Mouse (Mus musculus) lung, postnatal 36 days (tissue): ENCODE results near the gene Bmp7.

Experiments used
- DNase-seq: peaks from one replicate; pipeline ENCODE4 v3.0.0; 2022; ENCODE audit warnings: mixed read lengths

Gene Bmp7

GRCm38 (mm10) chr2:172939639-172940002, 500 bp downstream of the Bmp7 start:
- DNase-seq: no peak

DNA sequence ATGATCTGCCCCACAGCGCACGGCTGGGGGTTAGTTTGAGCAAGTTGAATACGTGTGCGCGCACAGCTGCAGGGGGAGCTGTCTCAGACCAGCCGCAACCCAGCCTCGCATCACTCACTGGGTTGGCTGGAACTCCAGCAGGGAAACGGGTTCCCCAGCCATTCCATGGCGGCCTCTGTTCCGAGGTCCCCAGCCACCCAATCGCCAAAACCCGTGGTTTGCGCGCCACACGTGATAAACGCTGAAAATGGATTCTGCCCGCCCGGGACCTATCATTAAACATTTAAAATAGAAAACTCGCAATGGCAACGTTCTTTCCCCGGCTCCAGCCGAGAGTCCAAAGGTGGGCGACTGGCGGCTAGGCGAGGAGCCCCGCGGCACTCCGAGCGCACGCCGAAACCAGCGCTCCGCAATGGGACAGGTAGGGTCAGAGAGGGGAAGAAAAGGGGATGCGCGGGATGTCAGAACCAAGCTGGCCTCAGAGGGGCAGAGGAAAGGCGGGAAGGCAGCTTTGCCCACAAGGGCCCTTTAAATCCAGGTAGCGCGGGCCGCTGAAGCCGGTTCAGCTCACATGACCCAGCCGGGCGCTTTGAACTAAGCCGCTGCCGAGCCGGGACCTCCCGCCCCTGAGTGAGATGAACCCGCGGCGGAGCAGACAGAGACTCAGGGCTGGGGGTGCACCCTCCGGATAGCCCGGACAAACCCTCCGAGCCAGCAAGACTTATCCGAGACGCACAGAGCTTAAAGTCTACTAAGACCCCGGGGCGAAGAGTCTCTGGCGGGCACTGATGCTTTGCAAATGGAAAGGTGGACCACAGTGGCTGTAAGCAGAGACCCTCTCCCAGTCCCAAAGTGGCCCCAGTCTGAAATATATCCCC, 1.1 kb downstream of the Bmp7 start:
- no peak for DNase-seq

GRCm38 (mm10) chr2:172937326-172938190, 2.6 kb downstream of the Bmp7 start:
- no peak for DNase-seq

GRCm38 (mm10) chr2:172936844-172937243, 3.3 kb downstream of the Bmp7 start:
- DNase-seq: no peak

DNA sequence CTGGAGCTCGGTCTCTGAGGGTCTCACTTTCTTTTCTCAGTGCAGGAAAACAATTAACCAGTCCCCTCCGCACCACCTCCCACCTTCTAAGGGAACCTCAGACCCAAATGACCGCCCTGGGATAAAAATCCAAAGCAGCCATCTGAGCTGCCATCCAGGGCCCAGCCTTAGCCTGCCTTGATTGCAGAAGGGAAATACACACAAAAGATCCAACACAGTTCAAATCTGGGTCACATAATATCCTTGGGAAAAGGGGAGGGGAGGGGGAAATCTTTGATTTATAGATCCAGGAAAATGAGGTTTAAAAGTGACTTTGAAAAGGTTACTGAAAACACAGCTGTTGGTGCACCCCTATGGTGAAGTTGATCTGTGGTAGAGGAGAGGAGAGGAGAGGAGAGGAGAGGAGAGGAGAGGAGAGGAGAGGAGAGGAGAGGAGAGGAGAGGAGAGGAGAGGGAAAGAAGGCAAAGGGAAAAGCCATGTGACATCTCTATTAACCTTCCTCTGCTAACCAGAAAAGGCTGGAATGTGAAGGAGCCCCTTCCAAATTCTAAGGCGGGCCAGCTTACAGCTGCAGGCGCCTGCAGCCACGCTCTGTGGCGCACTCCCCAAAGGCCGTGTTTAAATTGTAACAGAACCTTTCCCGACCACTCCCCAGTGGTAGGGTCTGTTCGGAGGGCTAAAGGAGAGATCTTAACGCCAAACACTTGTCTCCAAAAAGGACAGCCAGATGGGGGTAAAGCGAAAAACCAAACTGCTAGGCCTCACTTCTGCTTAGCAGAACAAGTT, 4.2 kb downstream of the Bmp7 start:
- DNase-seq: no peak

GRCm38 (mm10) chr2:172934891-172935740, 5.0 kb downstream of the Bmp7 start:
- DNase-seq: no peak

DNA sequence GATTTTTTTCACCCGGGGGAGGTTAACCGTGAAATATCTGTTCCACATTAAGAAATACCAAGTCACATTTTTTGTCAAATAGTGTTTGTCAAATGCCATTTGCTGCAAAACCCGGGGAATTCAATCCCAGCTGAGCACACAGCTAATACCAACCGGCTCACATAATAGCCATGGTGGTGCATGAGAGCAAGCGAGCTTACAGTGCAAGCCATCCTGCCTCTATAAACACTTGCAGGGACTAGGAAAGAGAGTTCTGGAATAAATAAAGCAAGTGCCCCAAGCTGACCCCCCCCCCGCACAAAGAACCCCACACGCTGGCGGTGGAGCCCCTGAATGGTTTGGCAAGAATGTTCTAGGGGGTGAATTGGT, 5.7 kb downstream of the Bmp7 start:
- no peak for DNase-seq

- peak; percentile 65 for DNase-seq
Observed at GRCm38 (mm10) chr2:172933631-172934419, 6.3 kb downstream of the Bmp7 start.

DNA sequence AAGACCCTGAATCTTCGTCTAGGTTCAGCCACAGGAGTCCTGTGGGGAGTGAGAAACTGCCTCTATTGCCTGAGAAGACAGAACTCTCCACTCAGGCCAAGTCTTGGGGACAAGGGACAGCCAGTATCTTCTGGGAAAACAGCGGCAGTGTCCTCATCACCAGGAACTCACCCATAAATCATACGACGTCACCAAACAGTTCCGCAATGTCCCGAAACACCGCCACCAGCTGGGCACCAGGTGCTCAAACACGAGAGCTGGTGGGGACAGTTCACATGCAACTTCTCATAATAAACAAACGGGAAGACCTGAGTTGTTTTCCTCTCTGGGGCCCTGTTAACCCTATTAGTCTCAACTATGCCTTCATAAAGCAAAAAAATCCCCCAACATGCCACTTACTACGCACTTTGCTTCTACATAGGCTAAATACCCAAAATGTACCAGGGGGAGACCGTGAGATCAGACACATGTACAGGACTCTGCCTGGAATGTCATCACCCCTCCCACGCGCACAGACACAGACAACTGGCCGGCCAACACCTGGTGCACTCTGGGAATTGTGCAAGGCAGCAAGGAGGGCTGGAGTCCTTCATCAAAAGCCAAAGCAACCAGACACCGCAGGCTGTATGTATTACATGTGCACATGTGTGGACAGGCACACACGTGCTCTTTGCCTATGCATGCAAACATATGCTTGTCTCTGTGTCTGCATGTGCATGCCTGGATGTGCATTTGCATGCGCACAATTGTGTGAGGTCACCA, 8.8 kb downstream of the Bmp7 start:
- DNase-seq: no peak

DNA sequence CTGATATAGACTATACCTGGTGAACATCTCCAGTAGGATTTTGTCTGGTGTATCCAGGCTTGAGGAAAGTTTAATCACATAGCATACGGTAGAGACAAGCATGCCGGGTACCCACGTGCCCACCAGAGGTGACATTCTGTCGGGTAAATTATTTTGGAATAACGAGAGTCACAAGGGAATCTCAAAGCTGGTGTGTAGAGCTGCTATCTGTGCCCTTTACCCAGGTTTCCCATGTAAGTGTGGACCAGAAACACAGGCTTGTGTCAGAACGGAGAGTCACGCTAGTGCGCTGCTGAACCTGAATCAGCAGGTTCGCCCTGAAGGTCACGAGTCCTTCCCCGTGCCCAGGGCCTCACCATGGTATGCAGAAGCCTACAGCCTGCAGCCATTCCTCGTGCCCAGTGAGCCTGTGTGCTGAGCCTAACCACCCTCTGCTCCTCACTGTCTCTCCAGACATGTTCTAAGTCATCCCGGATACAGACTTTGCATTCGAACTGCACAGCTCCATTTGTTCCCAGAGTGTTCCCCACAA, 10.2 kb downstream of the Bmp7 start:
- DNase-seq: no peak

GRCm38 (mm10) chr2:172927643-172928042, 12.5 kb downstream of the Bmp7 start:
- DNase-seq: no peak

GRCm38 (mm10) chr2:172926311-172926710, 13.8 kb downstream of the Bmp7 start:
- DNase-seq: no peak

GRCm38 (mm10) chr2:172924961-172925360, 15.2 kb downstream of the Bmp7 start:
- DNase-seq: no peak

DNA sequence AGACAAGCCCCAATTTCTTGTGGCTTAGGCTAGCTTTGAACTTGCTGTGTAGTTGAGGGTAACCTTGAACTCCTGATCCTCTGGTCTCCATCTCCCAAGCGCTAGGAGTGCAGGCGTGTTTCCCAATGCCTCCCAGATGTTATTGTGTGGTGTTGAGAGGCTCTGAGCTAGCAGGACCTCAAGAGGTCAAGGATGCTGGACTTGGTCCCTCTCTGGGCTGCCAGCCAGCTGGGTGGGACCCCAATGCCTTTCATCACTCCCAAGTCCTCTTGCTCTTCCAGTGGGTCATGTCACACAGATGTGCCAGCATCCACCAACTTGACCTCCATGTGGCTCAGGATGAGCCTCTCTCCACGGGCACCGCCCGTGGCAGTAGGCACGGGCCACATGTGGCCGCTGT, 16.9 kb downstream of the Bmp7 start:
- DNase-seq: peak; percentile 32

GRCm38 (mm10) chr2:172922597-172922996, 17.5 kb downstream of the Bmp7 start:
- DNase-seq: no peak

DNA sequence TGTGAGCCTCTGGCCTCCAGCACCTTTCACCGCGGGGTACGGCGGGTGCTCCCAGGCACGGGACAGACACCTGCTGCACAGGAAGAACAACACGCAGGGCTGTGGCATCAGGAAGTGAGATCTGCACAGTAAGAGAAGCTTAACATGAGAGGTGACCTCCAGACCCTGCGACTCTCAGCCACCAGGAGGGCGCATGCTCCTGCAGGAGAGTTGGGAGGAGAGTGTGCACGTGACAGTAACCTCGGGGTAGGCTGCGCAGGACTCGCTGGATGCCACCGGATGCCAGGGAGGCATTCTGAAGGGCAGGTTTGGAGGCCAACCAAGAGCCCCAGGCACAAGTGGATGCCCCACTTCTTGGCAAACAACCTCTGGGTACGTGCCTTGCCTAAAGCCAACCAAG, 26.1 kb downstream of the Bmp7 start:
- DNase-seq: peak; percentile 42

DNA sequence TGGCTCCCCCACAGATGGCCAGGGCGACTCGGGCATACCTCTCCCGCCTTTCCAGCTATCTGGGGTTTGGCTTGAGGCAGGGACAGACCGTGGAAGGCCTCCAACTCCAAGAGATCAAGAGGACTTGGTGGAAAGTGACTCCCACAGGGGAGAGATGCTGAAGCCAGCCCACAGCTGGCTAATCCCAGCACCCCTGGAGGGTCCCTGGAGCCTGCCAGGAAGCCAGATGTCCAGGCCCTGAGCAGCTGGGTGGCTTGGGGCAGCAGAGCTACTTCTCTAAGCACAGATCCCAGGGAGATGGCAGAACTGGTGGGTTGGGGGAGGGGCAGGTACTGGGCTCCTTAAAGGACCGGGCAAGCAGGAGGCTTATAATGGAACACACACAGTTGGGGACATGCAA, 28.4 kb downstream of the Bmp7 start:
- no peak for DNase-seq

DNA sequence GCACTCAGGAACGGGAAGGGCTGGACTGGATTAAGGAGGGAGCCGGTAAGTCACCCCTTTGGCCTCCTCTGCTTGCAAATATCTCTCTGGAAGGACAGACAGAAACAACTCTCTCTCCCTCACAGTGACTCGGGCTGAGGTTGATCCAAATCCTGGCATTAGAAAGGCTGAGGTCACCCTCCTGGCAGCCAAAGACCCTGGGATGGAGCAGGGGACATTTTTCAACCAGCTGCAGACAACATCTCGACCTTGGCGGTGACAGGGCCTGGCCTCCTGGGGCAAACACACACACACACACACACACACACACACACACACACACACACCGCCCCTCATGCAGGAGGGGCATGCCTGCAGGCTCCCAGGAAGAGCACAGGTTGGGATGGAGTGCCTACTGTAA, 29.0 kb downstream of the Bmp7 start:
- no peak for DNase-seq

- no peak for DNase-seq
Observed at GRCm38 (mm10) chr2:172909463-172909862, 30.7 kb downstream of the Bmp7 start.

DNA sequence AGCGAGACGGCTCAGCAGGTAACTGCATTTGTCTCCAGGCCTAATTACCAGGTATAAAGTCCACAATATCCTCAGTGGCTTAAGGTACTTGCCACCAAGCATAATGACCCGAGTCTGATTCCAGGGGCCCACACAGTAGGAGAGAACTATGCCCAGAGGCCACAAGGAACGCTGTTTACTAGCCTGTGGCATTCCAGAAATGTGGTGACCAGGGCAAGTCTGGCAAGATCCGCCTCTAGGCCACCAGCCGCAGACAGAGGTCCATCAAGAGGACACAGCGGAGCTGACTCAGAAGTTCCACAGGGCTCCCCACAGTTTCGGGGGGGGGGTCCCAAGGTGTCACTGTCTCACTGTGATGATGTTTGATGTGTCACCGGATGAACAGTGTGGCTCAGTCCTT, 34.0 kb downstream of the Bmp7 start:
- no peak for DNase-seq
